Mouse (Mus musculus) lung, embryonic 16.5 days (tissue): ENCODE results near the gene Hoxb3. TPM values are rescaled to one million over a fixed set of nuclear protein-coding genes. Genes with fewer than 3 reads are reported as not detected.

Source experiments
- ATAC-seq: fragments of 200-750 bp; cut with Nextera tagmentation; 2 replicates; pipeline ENCODE4 v1.8.0; 2017; ENCODE audit warnings: low read depth, mild to moderate bottlenecking, moderate library complexity
- H3K27ac ChIP-seq: fragments of 300-500 bp; sonication (generic); 2 replicates; pipeline ENCODE4 v1.5.1; 2014; ENCODE audit warnings: mild to moderate bottlenecking, control low read depth, low read length
- H3K27me3 ChIP-seq: fragments of 300-500 bp; sonication (generic); 2 replicates; pipeline ENCODE4 v1.6.1; 2014; ENCODE audit warnings: low read depth, low read length, mixed read lengths; ENCODE audit not compliant: control insufficient read depth, insufficient read depth
- H3K36me3 ChIP-seq: fragments of 300-500 bp; sonication (generic); 2 replicates; pipeline ENCODE4 v1.6.1; 2014; ENCODE audit warnings: low read length; ENCODE audit not compliant: control insufficient read depth, insufficient read depth
- H3K4me1 ChIP-seq: fragments of 300-500 bp; sonication (generic); replicated peaks from 2 replicates; pipeline ENCODE4 v1.6.1; 2014; ENCODE audit warnings: low read length, mixed read lengths; ENCODE audit not compliant: control insufficient read depth, insufficient read depth
- H3K4me2 ChIP-seq: fragments of 300-500 bp; sonication (generic); 2 replicates; pipeline ENCODE4 v1.6.1; 2014; ENCODE audit warnings: low read depth, low read length, control low read depth
- H3K4me3 ChIP-seq: fragments of 300-500 bp; sonication (generic); 2 replicates; pipeline ENCODE4 v1.5.1; 2014; ENCODE audit warnings: mild to moderate bottlenecking, low read length, control low read depth
- H3K9ac ChIP-seq: fragments of 300-500 bp; sonication (generic); 2 replicates; pipeline ENCODE4 v1.6.1; 2014; ENCODE audit warnings: low read length, control low read depth
- H3K9me3 ChIP-seq: fragments of 300-500 bp; sonication (generic); 2 replicates; pipeline ENCODE4 v1.6.1; 2016; ENCODE audit warnings: low read length; ENCODE audit not compliant: control insufficient read depth
- WGBS: fragments of 180-500 bp; shearing (Covaris S2); extraction: QIAGEN DNeasy Blood & Tissue Kit; methylation state at CpG from one replicate; pipeline ENCODE4 v1.1.7; 2014; 5-methylcytosine and 5-hydroxymethylcytosine counted together
- polyA plus RNA-seq: library from polyadenylated mRNA; unstranded; fragments of >200 nt; fragmentation: Nextera tagmentation; extraction: Ambion mirVana; gene quantifications from 2 replicates; pipeline ENCODE4 v1.2.1, GENCODE M21; 2015

Hoxb3 gene
- polyA plus RNA-seq, 1 experiment from 2014 or later = 2.1 TPM

DNA sequence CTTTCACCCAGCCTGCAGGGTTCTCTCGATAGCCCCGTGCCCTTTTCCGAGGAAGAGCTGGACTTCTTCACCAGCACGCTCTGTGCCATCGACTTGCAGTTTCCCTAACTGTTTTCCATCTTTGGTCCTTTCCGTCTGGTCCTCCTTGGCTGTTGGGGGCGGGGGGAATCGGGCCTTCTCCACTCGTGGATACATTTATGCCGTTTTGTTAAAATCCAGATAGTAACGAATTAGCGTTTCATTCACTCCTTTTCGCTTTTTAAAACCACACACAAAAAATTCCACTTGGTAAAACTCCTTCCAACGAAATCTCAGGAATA, 30.4 kb downstream of the Hoxb3 start:
- WGBS = 3% methylated on average over 14 of the region's 14 CpGs
- H3K4me2 ChIP-seq = peak overlapping the region; percentile 65
- H3K36me3 ChIP-seq = no peaks in the 10 kb centered on the region
- H3K27ac ChIP-seq = peak overlapping the region; percentile 84
- ATAC-seq = no peak
- H3K4me3 ChIP-seq = peak overlapping the region; percentile 75
- H3K4me1 ChIP-seq = peaks cover 19% of the 10 kb centered on the region
- no peaks in the 10 kb centered on the region for H3K9me3 ChIP-seq
- peak overlapping the region; percentile 92 for H3K9ac ChIP-seq
- H3K27me3 ChIP-seq = peaks cover 12% of the 10 kb centered on the region

GRCm38 (mm10) chr11:96353939-96354338, 30.8 kb downstream of the Hoxb3 start:
- Histone ChIP-seq H3K9ac (peak overlapping the region; percentile 74), H3K27me3 (peaks cover 12% of the 10 kb centered on the region), H3K4me3 (peak overlapping the region; percentile 54), H3K36me3 (no peaks in the 10 kb centered on the region), H3K4me2 (peak overlapping the region; percentile 65), H3K9me3 (no peaks in the 10 kb centered on the region), H3K27ac (peak overlapping the region; percentile 85), H3K4me1 (peaks cover 19% of the 10 kb centered on the region)
- ATAC-seq = no peak
- WGBS = 21% methylated on average over 8 of the region's 8 CpGs

- H3K4me1 ChIP-seq = peaks cover 19% of the 10 kb centered on the region
- peak overlapping the region; percentile 74 for H3K9ac ChIP-seq
- no peaks in the 10 kb centered on the region for H3K36me3 ChIP-seq
- no peak for ATAC-seq
- H3K27me3 ChIP-seq = peaks cover 12% of the 10 kb centered on the region
- H3K27ac ChIP-seq = peak overlapping the region; percentile 85
- WGBS = under 1% methylated on average over 25 of the region's 25 CpGs
- H3K4me3 ChIP-seq = peak overlapping the region; percentile 54
- peak overlapping the region; percentile 65 for H3K4me2 ChIP-seq
- no peaks in the 10 kb centered on the region for H3K9me3 ChIP-seq
Observed at GRCm38 (mm10) chr11:96354376-96354775, 31.2 kb downstream of the Hoxb3 start.

- H3K9ac ChIP-seq = peak overlapping the region; percentile 74
- ATAC-seq = no peak
- H3K4me3 ChIP-seq = peak overlapping the region; percentile 54
- WGBS = 8% methylated on average over 9 of the region's 9 CpGs
- H3K27me3 ChIP-seq = peaks cover 12% of the 10 kb centered on the region
- H3K9me3 ChIP-seq = peaks cover 2% of the 10 kb centered on the region; the same call in 1 of the 2 replicates
- peak overlapping the region; percentile 85 for H3K27ac ChIP-seq
- no peaks in the 10 kb centered on the region for H3K36me3 ChIP-seq
- peaks cover 15% of the 10 kb centered on the region for H3K4me1 ChIP-seq
- H3K4me2 ChIP-seq = peak overlapping the region; percentile 65
Observed at GRCm38 (mm10) chr11:96354801-96355311, 31.7 kb downstream of the Hoxb3 start.

GRCm38 (mm10) chr11:96363807-96364206, 40.7 kb downstream of the Hoxb3 start:
- Histone ChIP-seq H3K27ac (no peak overlapping the region), H3K4me3 (no peak overlapping the region), H3K4me1 (peaks cover 13% of the 10 kb centered on the region), H3K4me2 (no peak overlapping the region), H3K36me3 (no peaks in the 10 kb centered on the region), H3K9me3 (peaks cover 2% of the 10 kb centered on the region; the same call in 1 of the 2 replicates), H3K9ac (no peak overlapping the region), H3K27me3 (peaks cover 20% of the 10 kb centered on the region)
- 23% methylated on average over 5 of the region's 5 CpGs for WGBS
- ATAC-seq = no peak

GRCm38 (mm10) chr11:96365441-96366091, 42.4 kb downstream of the Hoxb3 start, which contains the start of gene Hoxb1:
Gene Hoxb1 (plus strand): TSS chr11:96365752.
- Histone ChIP-seq H3K9ac (peak within 1 kb of the TSS; percentile 42), H3K4me3 (peak within 1 kb of the TSS; percentile 32), H3K4me2 (peak within 1 kb of the TSS; percentile 53), H3K4me1 (peaks cover 13% of the 10 kb centered on the region), H3K27ac (no peak within 1 kb of the TSS), H3K27me3 (peaks cover 20% of the 10 kb centered on the region), H3K36me3 (no peaks in the 10 kb centered on the region), H3K9me3 (no peaks in the 10 kb centered on the region)
- 17% methylated on average over 26 of the region's 26 CpGs for WGBS
- peak; percentile 43; the same call in 1 of the 2 replicates for ATAC-seq

- WGBS = 7% methylated on average over 47 of the region's 47 CpGs
- Histone ChIP-seq H3K27ac (no peak overlapping the region), H3K9ac (peak overlapping the region; percentile 42), H3K9me3 (no peaks in the 10 kb centered on the region), H3K36me3 (no peaks in the 10 kb centered on the region), H3K4me2 (peak overlapping the region; percentile 53), H3K4me3 (peak overlapping the region; percentile 32), H3K4me1 (peaks cover 13% of the 10 kb centered on the region), H3K27me3 (peaks cover 20% of the 10 kb centered on the region)
- ATAC-seq = peak; percentile 60; the same call in 1 of the 2 replicates
Observed at GRCm38 (mm10) chr11:96366092-96367041, 43.2 kb downstream of the Hoxb3 start.

- 52% methylated on average over 6 of the region's 6 CpGs for WGBS
- Histone ChIP-seq H3K9me3 (no peaks in the 10 kb centered on the region), H3K27me3 (peaks cover 20% of the 10 kb centered on the region), H3K4me3 (no peak overlapping the region; the same call in 1 of the 2 replicates), H3K36me3 (no peaks in the 10 kb centered on the region), H3K27ac (no peak overlapping the region), H3K4me2 (peak overlapping the region; percentile 53; the same call in 1 of the 2 replicates), H3K4me1 (peaks cover 13% of the 10 kb centered on the region), H3K9ac (no peak overlapping the region)
- no peak for ATAC-seq
Observed at GRCm38 (mm10) chr11:96367141-96367540, 44.0 kb downstream of the Hoxb3 start.

GRCm38 (mm10) chr11:96368686-96369085, 45.6 kb downstream of the Hoxb3 start:
- peaks cover 20% of the 10 kb centered on the region for H3K27me3 ChIP-seq
- no peak for ATAC-seq

More at GRCm38 (mm10) chr11:96368686-96369085, 45.6 kb downstream of the Hoxb3 start:
- Histone ChIP-seq H3K4me2 (no peak overlapping the region), H3K9ac (no peak overlapping the region), H3K36me3 (no peaks in the 10 kb centered on the region), H3K4me3 (no peak overlapping the region), H3K27ac (no peak overlapping the region), H3K9me3 (no peaks in the 10 kb centered on the region), H3K4me1 (peaks cover 19% of the 10 kb centered on the region)
- WGBS = 67% methylated on average over 5 of the region's 5 CpGs
